Mouse (Mus musculus) hindbrain, embryonic 12.5 days (tissue): ENCODE measurements at regions not wholly inside any gene's neighbourhood (a gene's known extent, or its start where the extent isn't known, plus 50 kb on each side); places are given as distances from the start of the nearest gene placed in this dataset.

Source experiments
- ATAC-seq: fragments of 200-750 bp; cut with Nextera tagmentation; 2 replicates; pipeline ENCODE4 v1.8.0; 2017; ENCODE audit warnings: moderate TSS enrichment; ENCODE audit not compliant: low FRiP score
- H3K27ac ChIP-seq: fragments of 300-500 bp; sonication (generic); 2 replicates; pipeline ENCODE4 v1.5.1; 2016; ENCODE audit warnings: mild to moderate bottlenecking
- H3K27me3 ChIP-seq: fragments of 300-500 bp; sonication (generic); 2 replicates; pipeline ENCODE4 v1.6.1; 2016; ENCODE audit warnings: mild to moderate bottlenecking
- H3K36me3 ChIP-seq: fragments of 300-500 bp; sonication (generic); 2 replicates; pipeline ENCODE4 v1.6.1; 2016; ENCODE audit warnings: mild to moderate bottlenecking
- H3K4me1 ChIP-seq: fragments of 300-500 bp; sonication (generic); 2 replicates; pipeline ENCODE4 v1.6.1; 2016
- H3K4me2 ChIP-seq: fragments of 300-500 bp; sonication (generic); replicated peaks from 2 replicates; pipeline ENCODE4 v1.6.1; 2016; ENCODE audit warnings: mild to moderate bottlenecking
- H3K4me3 ChIP-seq: fragments of 300-500 bp; sonication (generic); 2 replicates; pipeline ENCODE4 v1.5.1; 2016; ENCODE audit warnings: mild to moderate bottlenecking
- H3K9ac ChIP-seq: fragments of 300-500 bp; sonication (generic); 2 replicates; pipeline ENCODE4 v1.6.1; 2016; ENCODE audit warnings: mild to moderate bottlenecking, moderate library complexity
- H3K9me3 ChIP-seq: fragments of 300-500 bp; sonication (generic); replicated peaks from 2 replicates; pipeline ENCODE4 v1.6.1; 2016; ENCODE audit warnings: mild to moderate bottlenecking
- WGBS: fragments of 180-500 bp; shearing (Covaris S2); methylation state at CpG from one replicate; pipeline ENCODE4 v1.1.7; 2016; 5-methylcytosine and 5-hydroxymethylcytosine counted together

GRCm38 (mm10) chr5:106756937-106757371, 59.9 kb upstream of the Zfp644 start:
- Histone ChIP-seq H3K27ac (no peak overlapping the region), H3K4me2 (peak overlapping the region; percentile 53), H3K4me1 (peaks cover 16% of the 10 kb centered on the region), H3K4me3 (peak overlapping the region; percentile 23), H3K27me3 (peaks cover 21% of the 10 kb centered on the region), H3K9me3 (no peaks in the 10 kb centered on the region), H3K36me3 (no peaks in the 10 kb centered on the region), H3K9ac (no peak overlapping the region)
- WGBS: 3% methylated on average over 10 of the region's 10 CpGs
- ATAC-seq: peak; percentile 75

- H3K4me2 ChIP-seq: no peak overlapping the region
- H3K4me1 ChIP-seq: peaks cover 19% of the 10 kb centered on the region
Observed at GRCm38 (mm10) chr5:106753289-106753688, 56.2 kb upstream of the Zfp644 start.

GRCm38 (mm10) chr5:106750168-106750567, 53.1 kb upstream of the Zfp644 start:
- Histone ChIP-seq H3K9me3 (no peaks in the 10 kb centered on the region), H3K4me3 (no peak overlapping the region), H3K9ac (no peak overlapping the region), H3K4me1 (peaks cover 7% of the 10 kb centered on the region), H3K4me2 (no peak overlapping the region), H3K36me3 (no peaks in the 10 kb centered on the region), H3K27ac (no peak overlapping the region), H3K27me3 (no peaks in the 10 kb centered on the region)
- 86% methylated on average over 2 of the region's 2 CpGs for WGBS
- ATAC-seq: no peak

More at GRCm38 (mm10) chr5:106753289-106753688, 56.2 kb upstream of the Zfp644 start:
- Histone ChIP-seq H3K4me3 (no peak overlapping the region), H3K9ac (no peak overlapping the region), H3K27ac (no peak overlapping the region), H3K36me3 (no peaks in the 10 kb centered on the region), H3K27me3 (peaks cover 12% of the 10 kb centered on the region), H3K9me3 (no peaks in the 10 kb centered on the region)
- ATAC-seq: no peak
- WGBS: 71% methylated on average over 1 of the region's 1 CpGs

GRCm38 (mm10) chr5:106748527-106749138, 51.5 kb upstream of the Zfp644 start:
- WGBS: 47% methylated on average over 12 of the region's 12 CpGs
- Histone ChIP-seq H3K27me3 (no peaks in the 10 kb centered on the region), H3K4me3 (no peak overlapping the region), H3K27ac (peak overlapping the region; percentile 48), H3K36me3 (no peaks in the 10 kb centered on the region), H3K9ac (no peak overlapping the region), H3K9me3 (no peaks in the 10 kb centered on the region), H3K4me1 (peaks cover 7% of the 10 kb centered on the region), H3K4me2 (no peak overlapping the region)
- peak; percentile 71 for ATAC-seq
